Mouse (Mus musculus) neural tube, embryonic 11.5 days (tissue): ENCODE results near the gene Caml. TPM values are rescaled to one million over a fixed set of nuclear protein-coding genes. Genes with fewer than 3 reads are reported as not detected.
A peak's percentile ranks its signal among the peaks of the same experiment; 100 is the strongest.
"Not testable (repeated sequence)": the region's sequence is repeated elsewhere in the genome, so short reads cannot be mapped to it uniquely, and the experiment has no call there.

ENCODE experiments used
- ATAC-seq: fragments of 200-750 bp; cut with Nextera tagmentation; 2 replicates; pipeline ENCODE4 v1.8.0; 2017; ENCODE audit warnings: moderate number of reproducible peaks, mild to moderate bottlenecking, moderate TSS enrichment, moderate library complexity; ENCODE audit not compliant: insufficient read depth, low FRiP score, low TSS enrichment
- DNase-seq: peaks from one replicate; pipeline ENCODE4 v3.0.0-alpha.2; 2015; ENCODE audit warnings: low spot score
- H3K27ac ChIP-seq: fragments of 300-500 bp; sonication (generic); 2 replicates; pipeline ENCODE4 v1.5.1; 2014; ENCODE audit warnings: low read depth, mild to moderate bottlenecking, low read length
- H3K27me3 ChIP-seq: fragments of 300-500 bp; sonication (generic); 2 replicates; pipeline ENCODE4 v1.6.1; 2014; ENCODE audit warnings: mild to moderate bottlenecking, low read length, mixed read lengths; ENCODE audit not compliant: control insufficient read depth, insufficient read depth
- H3K36me3 ChIP-seq: fragments of 300-500 bp; sonication (generic); 2 replicates; pipeline ENCODE4 v1.6.1; 2014; ENCODE audit warnings: mild to moderate bottlenecking, low read length, moderate library complexity, mixed read lengths; ENCODE audit not compliant: control insufficient read depth, insufficient read depth
- H3K4me1 ChIP-seq: fragments of 300-500 bp; sonication (generic); 2 replicates; pipeline ENCODE4 v1.6.1; 2014; ENCODE audit warnings: low read length, mixed read lengths; ENCODE audit not compliant: control insufficient read depth, insufficient read depth
- H3K4me2 ChIP-seq: fragments of 300-500 bp; sonication (generic); 2 replicates; pipeline ENCODE4 v1.6.1; 2014; ENCODE audit warnings: low read depth, mild to moderate bottlenecking, moderate library complexity
- H3K4me3 ChIP-seq: fragments of 300-500 bp; sonication (generic); 2 replicates; pipeline ENCODE4 v1.5.1; 2014; ENCODE audit warnings: low read depth, low read length
- H3K9ac ChIP-seq: fragments of 300-500 bp; sonication (generic); 2 replicates; pipeline ENCODE4 v1.6.1; 2014; ENCODE audit warnings: mild to moderate bottlenecking, low read length
- H3K9me3 ChIP-seq: fragments of 300-500 bp; sonication (generic); 2 replicates; pipeline ENCODE4 v1.6.1; 2016; ENCODE audit warnings: low read length; ENCODE audit not compliant: control insufficient read depth
- WGBS: fragments of 180-500 bp; shearing (Covaris S2); extraction: QIAGEN DNeasy Blood & Tissue Kit; methylation state at CpG from one replicate; pipeline ENCODE4 v1.1.7; 2014; 5-methylcytosine and 5-hydroxymethylcytosine counted together
- polyA plus RNA-seq: library from polyadenylated mRNA; unstranded; fragments of >200 nt; fragmentation: Nextera tagmentation; extraction: Ambion mirVana; gene quantifications from 2 replicates; pipeline ENCODE4 v1.2.1, GENCODE M21; 2014

The Caml gene
- polyA plus RNA-seq = 68.0 and 69.2 TPM in 2 replicates

DNA sequence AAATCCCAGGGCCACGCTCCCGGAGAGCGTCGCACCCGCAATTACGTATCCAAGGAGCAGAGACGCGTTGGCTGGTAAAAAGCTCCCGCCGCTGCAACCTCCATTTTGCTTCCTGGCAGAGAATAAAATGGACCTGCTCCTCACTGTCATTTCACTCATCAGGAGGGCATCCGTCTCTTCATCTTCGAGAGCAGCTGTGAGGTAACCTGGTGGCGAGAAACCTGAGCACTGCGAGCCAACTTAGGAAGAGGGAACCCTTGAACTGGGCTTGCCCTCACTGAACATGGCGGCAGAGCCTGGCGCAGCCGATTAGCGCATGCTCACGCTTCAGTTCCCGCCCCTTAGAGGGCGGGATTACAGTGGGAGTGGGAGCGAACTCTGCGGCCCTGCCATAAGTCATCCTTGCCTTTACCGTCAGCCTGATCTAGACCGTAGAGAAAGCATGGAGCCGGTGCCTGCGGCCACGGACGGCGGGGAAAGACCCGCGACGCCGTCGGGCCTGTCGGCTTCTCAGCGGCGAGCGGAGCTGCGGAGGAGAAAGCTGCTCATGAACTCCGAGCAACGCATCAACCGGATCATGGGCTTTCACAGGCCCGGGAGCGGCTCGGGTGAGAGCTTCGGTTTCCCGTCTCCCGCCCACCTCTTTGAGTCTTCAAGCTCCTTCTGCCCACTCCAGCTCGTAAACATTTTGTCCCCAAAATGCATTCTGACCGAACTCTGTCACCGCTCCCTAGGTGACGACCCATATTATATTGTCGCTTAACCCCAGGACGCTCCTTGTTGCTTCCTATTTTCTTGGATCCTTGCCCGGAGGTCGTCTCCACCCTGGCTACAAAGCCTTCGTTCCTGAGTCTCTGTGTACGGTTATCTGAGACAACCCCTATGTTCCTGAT, at the start of gene Caml:
TSS of gene Caml (plus strand) at position 357 of the 893 bp plus-strand sequence.
- under 1% methylated on average over 49 of the region's 59 CpGs for WGBS

DNA sequence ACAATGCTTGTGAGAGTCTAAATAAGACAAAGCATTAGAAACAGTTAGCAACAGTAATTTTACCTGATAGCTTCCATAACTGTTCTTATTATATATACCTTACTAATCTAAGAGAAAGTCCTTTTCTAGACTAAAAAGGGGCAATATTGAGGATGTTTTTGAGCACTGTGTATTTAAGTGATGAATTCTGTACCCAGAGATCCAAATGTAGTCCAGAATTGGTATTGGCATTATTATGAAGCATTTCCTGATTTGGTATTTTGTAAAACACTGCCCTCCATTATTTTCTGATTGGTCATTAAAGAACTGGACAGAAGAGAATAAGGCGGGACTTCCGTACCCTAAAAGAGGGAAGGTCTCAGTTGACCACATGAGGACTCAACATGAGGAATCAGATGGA, 49.4 kb upstream of the Caml start, which contains the start of gene Tmed9:
TSS of gene Tmed9 (plus strand) at position 301 of the 400 bp plus-strand sequence.
- H3K36me3 ChIP-seq = no peaks in the 10 kb centered on the region
- H3K4me3 ChIP-seq = no peak within 1 kb of the TSS
- no peak within 1 kb of the TSS for H3K27ac ChIP-seq
- no peaks in the 10 kb centered on the region for H3K27me3 ChIP-seq
- DNase-seq (no peak), ATAC-seq (no peak)
- no peak within 1 kb of the TSS for H3K4me2 ChIP-seq
- H3K4me1 ChIP-seq = peaks cover 10% of the 10 kb centered on the region
- no peaks in the 10 kb centered on the region; the same call in 1 of the 2 replicates for H3K9me3 ChIP-seq
- no peak within 1 kb of the TSS for H3K9ac ChIP-seq
- WGBS = 95% methylated on average over 2 of the region's 2 CpGs

More for the DNA sequence above, at the start of gene Caml:
- H3K27ac ChIP-seq = peak within 1 kb of the TSS; percentile 78
- H3K36me3 ChIP-seq = no peaks in the 10 kb centered on the region
- peak; percentile 95 for DNase-seq
- H3K9ac ChIP-seq = peak within 1 kb of the TSS; percentile 89
- ATAC-seq = peak; percentile 98
- peak within 1 kb of the TSS; percentile 70 for H3K4me3 ChIP-seq
- no peaks in the 10 kb centered on the region for H3K9me3 ChIP-seq
- no peaks in the 10 kb centered on the region for H3K27me3 ChIP-seq
- H3K4me1 ChIP-seq = peaks cover 5% of the 10 kb centered on the region
- peak within 1 kb of the TSS; percentile 71 for H3K4me2 ChIP-seq

DNA sequence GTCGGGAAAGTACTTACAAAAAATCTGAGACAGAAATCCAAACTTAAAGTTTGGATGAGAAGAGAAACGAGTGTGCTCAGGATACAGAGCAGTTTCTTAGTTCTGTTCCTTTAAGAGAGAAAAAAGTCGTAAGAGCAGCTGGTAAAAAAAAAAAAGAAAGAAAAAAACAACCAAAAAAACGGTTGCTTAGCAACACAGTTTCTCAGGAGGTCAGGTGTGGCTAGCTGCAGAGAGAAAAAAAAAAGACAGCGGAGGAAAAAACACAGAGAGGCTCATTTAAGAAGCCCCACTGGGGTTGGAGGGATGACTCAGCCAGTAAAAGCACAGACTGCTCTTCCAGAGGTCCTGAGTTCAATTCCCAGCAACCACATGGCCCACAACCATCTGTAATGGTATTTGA, 48.5 kb upstream of the Caml start:
- no peaks in the 10 kb centered on the region for H3K36me3 ChIP-seq
- H3K9me3 ChIP-seq = no peaks in the 10 kb centered on the region; the same call in 1 of the 2 replicates
- H3K4me1 ChIP-seq = peaks cover 5% of the 10 kb centered on the region
- H3K27ac ChIP-seq = no peak overlapping the region
- WGBS = 80% methylated on average over 5 of the region's 5 CpGs
- no peak overlapping the region for H3K9ac ChIP-seq
- H3K4me3 ChIP-seq = no peak overlapping the region
- no peaks in the 10 kb centered on the region for H3K27me3 ChIP-seq
- H3K4me2 ChIP-seq = no peak overlapping the region
- ATAC-seq = no peak
- DNase-seq = no peak

GRCm38 (mm10) chr13:55575932-55576331, 46.9 kb upstream of the Caml start:
- Histone ChIP-seq H3K4me3 (no peak overlapping the region), H3K27ac (no peak overlapping the region), H3K4me2 (no peak overlapping the region), H3K9ac (no peak overlapping the region), H3K27me3 (no peaks in the 10 kb centered on the region), H3K36me3 (no peaks in the 10 kb centered on the region), H3K9me3 (no peaks in the 10 kb centered on the region; the same call in 1 of the 2 replicates), H3K4me1 (no peaks in the 10 kb centered on the region)
- DNase-seq (no peak), ATAC-seq (no peak)
- WGBS = 63% methylated on average over 5 of the region's 5 CpGs

DNA sequence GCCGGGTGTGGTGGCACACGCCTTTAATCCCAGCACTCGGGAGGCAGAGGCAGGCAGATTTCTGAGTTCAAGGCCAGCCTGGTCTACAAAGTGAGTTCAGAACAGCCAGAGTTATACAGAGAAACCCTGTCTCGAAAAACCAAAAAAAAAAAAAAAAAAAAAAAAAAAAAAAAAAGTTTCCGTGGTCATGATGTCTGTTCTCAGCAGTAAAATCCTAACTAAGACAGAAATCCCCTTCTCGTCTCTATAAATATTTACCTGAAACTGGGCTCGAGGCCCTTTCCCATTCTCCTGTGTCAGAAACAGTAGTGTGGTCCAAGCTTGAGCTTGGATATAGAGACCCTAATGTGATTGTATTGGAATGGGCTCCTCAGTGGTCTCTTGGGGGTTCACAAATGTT, 45.9 kb upstream of the Caml start:
- not testable (repeated sequence) for H3K9ac ChIP-seq, H3K9me3 ChIP-seq, H3K27me3 ChIP-seq, H3K27ac ChIP-seq, H3K4me1 ChIP-seq, DNase-seq, H3K4me3 ChIP-seq, ATAC-seq, H3K36me3 ChIP-seq, H3K4me2 ChIP-seq
- 86% methylated on average over 7 of the region's 7 CpGs for WGBS

DNA sequence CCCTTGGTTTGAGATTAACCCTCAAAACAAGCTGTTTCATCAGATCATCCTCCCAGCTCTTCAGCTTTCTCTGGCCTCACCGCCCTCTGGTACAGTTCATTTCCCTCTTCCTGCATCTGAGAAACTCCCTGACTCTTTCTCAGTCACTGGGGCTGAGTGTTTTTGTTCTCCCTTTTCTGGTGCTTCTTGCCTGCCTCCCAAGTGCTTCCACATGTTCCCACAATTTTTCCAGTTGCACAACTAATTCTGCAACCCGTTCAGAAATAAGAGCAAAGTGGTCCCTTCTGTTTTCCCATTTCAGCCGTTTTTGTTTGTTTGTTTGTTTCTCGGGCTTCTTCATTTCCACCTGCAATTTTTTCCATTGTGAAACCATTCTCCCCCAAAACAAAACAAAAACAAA, 44.7 kb upstream of the Caml start:
- H3K9me3 ChIP-seq = no peaks in the 10 kb centered on the region; the same call in 1 of the 2 replicates
- no peaks in the 10 kb centered on the region for H3K27me3 ChIP-seq
- H3K36me3 ChIP-seq = no peaks in the 10 kb centered on the region
- H3K4me1 ChIP-seq = no peaks in the 10 kb centered on the region
- no peak overlapping the region for H3K4me2 ChIP-seq
- H3K27ac ChIP-seq = no peak overlapping the region
- no peak overlapping the region for H3K4me3 ChIP-seq
- ATAC-seq (no peak), DNase-seq (no peak)
- H3K9ac ChIP-seq = no peak overlapping the region
- WGBS = 78% methylated on average over 4 of the region's 4 CpGs

DNA sequence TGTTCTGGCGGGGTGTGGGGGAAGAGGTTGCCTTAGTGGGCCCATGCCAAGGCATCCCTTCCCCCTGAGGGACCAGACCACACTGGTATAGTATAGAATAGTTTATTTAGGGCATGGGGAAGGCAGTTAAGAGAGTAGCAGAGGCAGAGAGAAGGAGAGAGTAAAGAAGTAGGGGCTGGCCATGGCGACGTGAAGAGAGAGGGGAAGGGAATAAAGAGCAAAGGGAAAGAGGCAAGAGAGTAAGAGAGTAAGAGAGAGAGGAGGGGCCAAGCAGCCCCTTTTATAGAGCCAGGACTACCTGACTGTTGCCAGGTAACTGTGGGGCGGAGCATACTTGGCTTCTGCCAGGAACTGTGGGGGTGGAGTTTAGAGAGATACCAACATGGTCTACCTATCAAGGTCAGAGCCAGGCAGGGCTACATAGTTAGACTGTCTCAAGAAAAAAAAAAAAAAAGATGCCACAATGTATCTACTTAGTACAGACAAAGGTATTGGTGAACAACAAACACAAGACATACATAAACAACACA, 30.8 kb upstream of the Caml start:
- H3K4me1 ChIP-seq = no peaks in the 10 kb centered on the region
- DNase-seq (no peak), ATAC-seq (0 out of 2 replicates have a peak, but pooled peaks have one; percentile 45)
- no peak overlapping the region for H3K9ac ChIP-seq
- no peaks in the 10 kb centered on the region for H3K27me3 ChIP-seq
- 65% methylated on average over 4 of the region's 4 CpGs for WGBS
- no peak overlapping the region for H3K4me3 ChIP-seq
- no peak overlapping the region for H3K4me2 ChIP-seq
- no peak overlapping the region for H3K27ac ChIP-seq
- no peaks in the 10 kb centered on the region for H3K9me3 ChIP-seq
- peaks cover 14% of the 10 kb centered on the region for H3K36me3 ChIP-seq

DNA sequence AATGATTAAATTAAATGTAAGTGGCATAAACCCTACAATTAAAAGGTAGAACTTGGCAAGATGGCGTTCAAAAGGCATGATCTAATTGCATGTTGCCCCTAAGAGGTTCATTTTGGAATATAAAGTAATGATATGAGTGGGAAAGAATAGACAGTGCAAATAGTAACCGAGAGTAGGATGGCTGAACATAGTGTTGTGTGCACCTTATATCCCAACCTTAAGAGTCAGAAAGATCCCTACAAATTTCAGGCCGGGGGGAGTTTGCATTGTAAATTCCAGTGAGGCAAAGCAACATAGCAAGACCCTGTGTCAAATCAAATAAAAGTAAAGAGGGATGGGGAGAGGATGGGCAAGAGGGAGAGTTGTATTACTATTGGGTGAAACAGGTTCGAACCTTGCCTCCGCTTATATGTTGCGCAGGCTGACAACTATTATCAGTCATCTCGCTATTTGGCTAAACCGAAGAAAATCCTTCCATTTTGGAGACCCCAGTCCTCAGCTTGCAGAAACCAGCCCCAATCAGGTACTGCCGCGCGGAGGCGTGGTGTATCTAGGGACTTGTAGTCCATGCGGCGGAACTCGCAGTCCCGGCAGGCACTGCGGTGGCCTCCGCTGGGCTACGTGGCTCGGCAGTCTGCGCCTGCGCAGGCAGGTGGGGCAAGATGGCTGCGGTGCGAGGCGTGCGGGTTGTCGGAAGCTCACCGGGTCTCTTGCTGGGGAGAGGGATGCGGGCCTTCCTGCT, 30.1 kb upstream of the Caml start:
- Histone ChIP-seq H3K4me3 (peak overlapping the region; percentile 59), H3K4me1 (no peaks in the 10 kb centered on the region), H3K9me3 (no peaks in the 10 kb centered on the region), H3K27ac (peak overlapping the region; percentile 56; the same call in 1 of the 2 replicates), H3K4me2 (peak overlapping the region; percentile 52), H3K36me3 (peaks cover 18% of the 10 kb centered on the region), H3K27me3 (no peaks in the 10 kb centered on the region), H3K9ac (peak overlapping the region; percentile 74)
- 5% methylated on average over 29 of the region's 29 CpGs for WGBS
- DNase-seq (peak; percentile 99), ATAC-seq (peak; percentile 98)
